Mouse (Mus musculus) embryonic stem cell, embryonic (primary cell): ENCODE measurements around the gene Sema4g.

Source experiments
- CTCF ChIA-PET, 4 experiments: fragments of 300-600 bp in 2 of 4; fragments of 350-600 bp in 2 of 4; sonication (Branson Sonifier 250); formaldehyde crosslinking; loops; one replicate each; lab custom pipeline; 2022; ENCODE audit warnings: inconsistent platforms in 2 of 4; lab: Charles Lee
- POLR2A ChIA-PET, 4 experiments: fragments of 300-600 bp in 2 of 4; fragments of 350-600 bp in 2 of 4; sonication (Branson Sonifier 250); formaldehyde crosslinking; loops; one replicate each; lab custom pipeline; 2022; ENCODE audit warnings: antibody characterized with exemption in 4 of 4, inconsistent platforms in 1 of 4; lab: Charles Lee

The Sema4g gene

DNA sequence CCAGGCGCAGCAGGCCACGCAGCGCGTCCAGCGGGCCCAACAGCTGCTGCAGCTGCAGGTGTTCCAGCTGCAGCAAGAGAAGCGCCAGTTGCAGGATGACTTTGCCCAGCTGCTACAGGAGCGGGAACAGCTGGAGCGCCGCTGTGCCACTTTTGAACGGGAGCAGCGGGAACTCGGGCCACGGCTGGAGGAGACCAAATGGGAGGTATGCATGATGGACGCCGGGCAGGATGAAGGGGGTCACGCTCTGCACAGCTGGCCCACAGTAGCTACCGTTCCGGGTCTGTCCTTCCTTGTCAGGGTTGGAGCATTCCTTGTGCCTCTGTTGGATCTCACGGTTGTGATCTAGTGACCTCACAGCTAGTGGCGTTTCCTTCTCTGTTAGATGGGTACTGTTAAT is 35.9 kb downstream of the Sema4g start:
- CTCF ChIA-PET, result interaction anchor here in 3 of 4 experiments (0.6 to 16.0 kb wide), 14 partner anchors 9 to 249 kb away, joined by 3 to 523 read pairs (median 4); partner anchors contain the start of genes Sfxn3 (in 2 of the 3), Kazald1 (in 1 of the 3), Lzts2 (in 1 of the 3) and Mrpl43 (in 1 of the 3)
- POLR2A ChIA-PET, result interaction anchor here (0.6 to 10.9 kb wide), 17 partner anchors 9 to 493 kb away, joined by 3 to 152 read pairs (median 5); partner anchors contain the start of genes Lzts2 (in 3 of the 4), Mrpl43 (in 2 of the 4), Sfxn3 (in 2 of the 4) and Kazald1 (in 1 of the 4)

DNA sequence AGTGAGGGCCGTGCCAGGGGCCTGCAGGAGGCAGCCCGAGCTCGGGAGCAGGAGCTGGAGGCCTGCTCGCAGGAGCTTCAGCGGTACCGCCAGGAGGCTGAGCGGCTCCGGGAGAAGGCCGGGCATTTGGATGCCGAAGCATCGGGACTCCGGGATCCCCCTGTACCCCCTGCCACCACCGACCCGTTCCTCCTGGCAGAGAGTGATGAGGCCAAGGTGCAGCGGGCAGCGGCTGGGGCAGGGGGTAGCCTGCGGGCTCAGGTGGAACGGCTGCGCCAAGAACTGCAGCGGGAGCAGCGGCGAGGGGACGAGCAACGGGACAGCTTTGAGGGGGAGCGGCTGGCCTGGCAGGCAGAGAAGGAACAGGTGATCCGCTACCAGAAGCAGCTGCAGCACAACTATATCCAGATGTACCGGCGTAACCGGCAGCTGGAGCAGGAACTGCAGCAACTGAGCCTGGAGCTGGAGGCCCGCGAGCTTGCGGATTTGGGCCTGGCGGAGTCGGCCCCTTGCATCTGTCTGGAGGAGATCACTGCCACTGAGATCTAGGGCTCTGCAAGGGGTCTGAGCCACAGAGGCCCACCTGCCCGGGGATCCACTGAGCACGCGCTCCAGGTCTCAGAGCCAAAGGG is 37.2 kb downstream of the Sema4g start:
- POLR2A ChIA-PET, result interaction anchor here in 3 of 4 experiments (1.0 to 10.9 kb wide), 13 partner anchors 10 to 119 kb away, joined by 3 to 152 read pairs (median 6); partner anchors contain the start of genes Lzts2 (in 2 of the 3), Twnk (in 2 of the 3), Kazald1 (in 1 of the 3) and Mrpl43 (in 1 of the 3)
- CTCF ChIA-PET, result interaction anchor here (0.6 to 16.0 kb wide), 10 partner anchors 9 to 151 kb away, joined by 3 to 523 read pairs (median 4); partner anchors contain the start of genes Lzts2 (in 2 of the 4), Mrpl43 (in 2 of the 4), Sfxn3 (in 2 of the 4) and Twnk (in 2 of the 4)

DNA sequence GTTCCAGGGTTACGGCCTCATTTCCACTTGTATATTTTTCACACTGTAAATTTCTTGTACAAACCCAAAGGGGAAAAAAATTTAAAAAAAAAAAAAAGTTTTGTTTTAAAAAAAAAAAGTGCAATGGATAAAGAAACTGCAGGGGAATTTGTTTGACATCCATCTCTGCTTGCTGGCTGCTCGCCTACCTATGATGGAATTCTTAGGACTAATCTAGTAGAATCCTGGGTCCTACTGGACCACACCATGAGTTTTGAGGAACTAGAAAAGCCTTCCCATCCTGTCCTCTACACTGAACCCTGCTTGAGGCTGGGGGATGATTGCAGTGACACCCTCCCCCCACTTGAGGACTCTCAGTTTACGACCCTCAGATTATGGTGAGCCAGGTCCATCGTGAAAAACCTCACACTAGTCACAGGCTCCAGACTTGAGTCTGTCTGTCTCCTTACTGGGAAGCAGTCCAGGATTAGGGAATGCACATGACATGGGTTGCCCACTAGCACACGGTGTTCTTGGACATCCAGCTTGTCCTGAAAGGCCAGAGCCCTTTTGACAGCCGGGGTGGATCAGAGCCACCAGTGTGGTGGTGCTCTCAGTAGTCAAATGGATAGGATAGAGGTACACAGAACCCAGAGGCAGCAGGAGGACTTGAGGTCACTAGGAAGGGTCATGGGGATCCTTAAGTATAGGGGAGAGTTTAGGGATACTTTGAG is 38.2 kb downstream of the Sema4g start:
- POLR2A ChIA-PET, result interaction anchor here in 3 of 4 experiments (0.6 to 10.9 kb wide), 17 partner anchors 10 to 449 kb away, joined by 3 to 152 read pairs (median 4); partner anchors contain the start of genes Lzts2 (in 2 of the 3), Twnk (in 2 of the 3), Kazald1 (in 1 of the 3) and Mrpl43 (in 1 of the 3)
- CTCF ChIA-PET, result interaction anchor here (0.5 to 16.0 kb wide), 11 partner anchors 10 to 831 kb away, joined by 3 to 523 read pairs (median 7); partner anchors contain the start of genes Lzts2 (in 3 of the 4), Mrpl43 (in 2 of the 4), Sfxn3 (in 2 of the 4) and Twnk (in 2 of the 4)

DNA sequence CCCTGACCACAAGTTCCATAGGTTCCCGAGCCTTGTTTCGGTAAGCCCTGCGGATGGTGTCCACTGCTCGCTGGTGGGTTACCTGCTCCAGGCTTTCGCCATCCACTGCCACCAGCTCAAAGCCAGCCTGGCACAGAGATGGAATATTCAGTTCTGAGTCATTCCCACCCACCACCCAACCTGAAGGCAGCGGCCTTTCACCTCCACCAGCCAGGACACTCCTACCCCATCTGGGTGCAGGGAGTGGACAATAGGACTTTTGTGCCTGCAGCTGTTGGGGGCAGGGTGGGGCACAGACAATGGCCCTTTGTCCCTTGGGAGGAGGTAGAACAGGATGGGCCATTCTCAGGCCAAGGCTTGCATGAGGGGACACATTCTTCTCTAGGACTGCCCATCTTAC is 38.9 kb downstream of the Sema4g start:
- CTCF ChIA-PET, result interaction anchor here (0.7 to 16.0 kb wide), 13 partner anchors 9 to 273 kb away, joined by 3 to 523 read pairs (median 5); partner anchors contain the start of genes Lzts2 (in 3 of the 4), Mrpl43 (in 2 of the 4), Sfxn3 (in 2 of the 4) and Twnk (in 2 of the 4)
- POLR2A ChIA-PET, result interaction anchor here in 3 of 4 experiments (0.5 to 10.9 kb wide), 13 partner anchors 9 to 1369 kb away, joined by 3 to 152 read pairs (median 4); partner anchors contain the start of genes Lzts2 (in 2 of the 3), Mrpl43 (in 1 of the 3), Sema4g (in 1 of the 3) and Twnk (in 1 of the 3)

DNA sequence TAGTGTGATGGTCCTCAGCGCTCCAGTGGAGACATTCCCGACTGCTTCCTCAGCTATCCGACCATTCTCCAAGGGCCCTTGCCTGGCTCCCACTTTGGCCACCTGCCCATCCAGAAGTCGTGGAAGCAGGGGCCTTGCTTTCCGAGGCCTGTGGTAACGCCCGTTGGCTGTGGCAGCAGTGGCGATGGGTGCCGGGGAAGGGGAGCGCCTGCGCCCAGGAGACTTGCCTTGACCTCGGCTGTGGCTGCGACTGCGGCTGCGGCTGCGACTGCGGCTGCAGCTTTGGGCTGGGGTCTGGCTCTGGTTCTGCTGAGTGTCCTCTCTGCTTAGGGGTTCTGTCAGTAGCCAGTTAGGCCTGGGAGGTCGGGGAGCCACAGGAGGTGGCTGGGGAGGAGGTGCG is 39.8 kb downstream of the Sema4g start:
- ChIA-PET POLR2A (interaction anchor here in 3 of 4 experiments (0.8 to 10.9 kb wide), 14 partner anchors 9 to 450 kb away, joined by 3 to 152 read pairs (median 4); partner anchors contain the start of genes Lzts2 (in 2 of the 3), Twnk (in 2 of the 3), Mrpl43 (in 1 of the 3) and Sema4g (in 1 of the 3)), CTCF (interaction anchor here (0.6 to 16.0 kb wide), 20 partner anchors 8 to 697 kb away, joined by 3 to 523 read pairs (median 6); partner anchors contain the start of genes Lzts2 (in 3 of the 4), Mrpl43 (in 2 of the 4), Sfxn3 (in 2 of the 4) and Twnk (in 2 of the 4))

DNA sequence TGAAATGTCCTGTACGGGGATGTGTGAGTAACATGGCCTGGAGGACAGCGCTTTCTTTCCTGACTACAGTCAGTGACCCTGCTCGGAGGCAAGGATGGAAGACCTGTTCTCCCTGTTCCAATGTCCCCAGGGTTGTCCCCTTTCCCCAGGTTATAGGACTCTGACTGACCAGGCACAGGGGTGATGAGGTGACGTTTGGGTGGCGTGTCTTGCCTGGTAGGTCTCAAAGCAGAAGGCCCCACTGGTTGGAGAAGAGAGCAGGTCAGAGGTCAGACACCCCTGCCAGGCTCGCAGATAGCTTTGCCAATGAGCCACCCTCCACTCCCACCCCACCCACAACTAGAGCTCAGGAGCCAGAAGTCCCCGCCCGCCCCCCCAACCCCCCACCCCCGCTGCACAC is 40.7 kb downstream of the Sema4g start:
- ChIA-PET CTCF (interaction anchor here (0.5 to 16.0 kb wide), 86 partner anchors 9 to 665 kb away, joined by 3 to 523 read pairs (median 8); partner anchors contain the start of genes Lzts2 (in 4 of the 4), Sfxn3 (in 4 of the 4), Kazald1 (in 3 of the 4) and Mrpl43 (in 3 of the 4)), POLR2A (interaction anchor here in 3 of 4 experiments (1.0 to 10.9 kb wide), 15 partner anchors 12 to 56 kb away, joined by 3 to 152 read pairs (median 9); partner anchors contain the start of genes Kazald1 (in 2 of the 3), Lzts2 (in 2 of the 3), Sfxn3 (in 2 of the 3) and Mrpl43 (in 1 of the 3))

DNA sequence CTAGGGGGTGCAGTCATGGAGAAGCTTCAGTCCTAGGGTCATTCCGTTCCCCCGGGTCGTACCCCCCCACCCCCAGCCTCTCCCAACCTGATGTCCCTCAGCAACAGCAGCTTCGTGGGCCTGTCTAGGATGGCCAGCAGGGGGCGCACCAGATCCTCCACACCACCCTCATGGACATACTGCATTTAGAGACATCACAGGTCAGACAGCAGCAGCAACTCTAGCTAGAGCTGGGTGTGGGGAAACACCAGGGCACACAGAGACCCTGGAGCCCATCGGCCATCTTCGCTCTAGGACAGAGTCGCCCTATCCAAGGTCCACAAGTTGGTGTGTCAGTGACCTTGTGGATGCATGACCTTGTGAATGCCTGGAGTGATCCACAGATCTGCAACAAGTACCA is 41.2 kb downstream of the Sema4g start:
- POLR2A ChIA-PET, result interaction anchor here in 3 of 4 experiments (0.6 to 10.9 kb wide), 19 partner anchors 9 to 966 kb away, joined by 3 to 152 read pairs (median 8); partner anchors contain the start of genes Kazald1 (in 2 of the 3), Lzts2 (in 2 of the 3), Sfxn3 (in 2 of the 3) and Mrpl43 (in 1 of the 3)
- CTCF ChIA-PET, result interaction anchor here (0.6 to 16.0 kb wide), 107 partner anchors 8 to 1375 kb away, joined by 3 to 523 read pairs (median 8); partner anchors contain the start of genes Lzts2 (in 4 of the 4), Pdzd7 (in 4 of the 4), Sfxn3 (in 4 of the 4) and Kazald1 (in 3 of the 4)

DNA sequence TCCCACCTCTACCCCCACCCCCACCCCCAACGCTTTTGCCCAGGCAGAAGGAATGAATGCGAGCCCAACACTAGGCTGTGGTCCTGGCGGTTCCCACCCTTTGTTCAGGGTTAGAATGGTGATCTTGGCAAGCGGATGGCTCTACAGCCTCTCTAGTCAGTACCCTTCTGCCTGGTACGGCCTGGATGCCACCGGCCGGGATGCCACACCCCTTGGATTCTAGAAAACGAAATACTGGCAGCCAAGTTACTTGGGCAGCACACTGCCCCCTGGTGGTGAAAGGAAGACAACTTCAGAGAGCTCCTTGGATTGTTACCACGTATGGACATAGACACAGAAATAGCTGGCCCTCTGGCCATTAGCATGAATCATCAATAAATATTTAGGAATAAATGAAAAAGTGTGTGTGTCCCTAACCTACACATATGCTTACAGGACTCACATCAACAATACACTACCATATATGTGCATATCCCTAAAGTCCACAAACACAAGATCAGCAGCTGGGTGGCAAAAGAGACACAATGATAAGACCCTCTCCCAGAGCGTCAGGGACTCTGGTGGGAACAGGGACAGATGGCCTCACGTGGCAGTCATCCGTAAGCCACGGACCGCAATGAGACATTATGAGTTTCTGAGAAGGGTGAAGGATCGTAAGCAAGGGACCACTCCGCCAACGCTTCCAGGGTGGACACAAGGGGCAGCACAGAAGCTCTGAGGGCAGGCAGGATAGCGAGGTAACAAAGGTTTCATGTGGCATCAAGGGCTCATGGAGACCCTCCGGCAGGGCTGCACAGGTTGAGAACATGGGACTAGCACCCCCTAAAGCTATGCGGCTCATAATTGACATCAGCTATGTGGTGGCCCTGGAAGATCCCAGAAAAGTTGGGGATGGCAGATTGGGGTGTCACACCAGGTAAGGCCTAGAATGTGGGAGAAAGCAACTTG is 42.1 kb downstream of the Sema4g start:
- CTCF ChIA-PET, result interaction anchor here (0.6 to 16.0 kb wide), 192 partner anchors 8 to 623 kb away, joined by 3 to 523 read pairs (median 5); partner anchors contain the start of genes Lzts2 (in 4 of the 4), Pdzd7 (in 4 of the 4), Sfxn3 (in 4 of the 4) and Twnk (in 4 of the 4)
- POLR2A ChIA-PET, result interaction anchor here in 3 of 4 experiments (0.6 to 10.9 kb wide), 35 partner anchors 10 to 468 kb away, joined by 3 to 152 read pairs (median 4); partner anchors contain the start of genes Kazald1 (in 3 of the 3), Lzts2 (in 2 of the 3), Mrpl43 (in 2 of the 3) and Sfxn3 (in 2 of the 3)

DNA sequence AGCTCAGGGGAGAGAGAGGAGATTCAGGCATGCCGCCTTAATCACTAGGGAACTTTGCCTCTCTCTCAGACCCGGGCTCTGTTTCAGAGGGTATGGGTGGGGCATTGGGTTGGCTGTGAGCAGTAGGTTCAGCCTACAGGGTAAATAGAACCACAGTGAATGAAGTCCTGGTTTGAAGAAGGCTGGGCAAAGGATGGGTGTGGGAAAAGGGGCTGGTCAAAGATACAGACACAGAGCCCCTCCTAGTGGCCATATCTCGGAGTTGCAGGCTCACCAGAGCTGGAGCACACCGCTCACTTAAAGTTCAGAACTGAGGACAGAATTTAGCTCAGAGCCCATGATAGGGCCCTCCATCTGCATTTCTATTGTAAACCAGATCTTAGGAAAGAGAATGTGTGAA is 42.9 kb downstream of the Sema4g start:
- CTCF ChIA-PET, result interaction anchor here (0.6 to 16.0 kb wide), 104 partner anchors 8 to 613 kb away, joined by 3 to 523 read pairs (median 7); partner anchors contain the start of genes Lzts2 (in 4 of the 4), Pdzd7 (in 4 of the 4), Sfxn3 (in 4 of the 4) and Kazald1 (in 3 of the 4)
- POLR2A ChIA-PET, result interaction anchor here in 3 of 4 experiments (1.0 to 10.9 kb wide), 22 partner anchors 10 to 469 kb away, joined by 3 to 152 read pairs (median 8); partner anchors contain the start of genes Kazald1 (in 2 of the 3), Lzts2 (in 2 of the 3), Mrpl43 (in 2 of the 3) and Sfxn3 (in 2 of the 3)

DNA sequence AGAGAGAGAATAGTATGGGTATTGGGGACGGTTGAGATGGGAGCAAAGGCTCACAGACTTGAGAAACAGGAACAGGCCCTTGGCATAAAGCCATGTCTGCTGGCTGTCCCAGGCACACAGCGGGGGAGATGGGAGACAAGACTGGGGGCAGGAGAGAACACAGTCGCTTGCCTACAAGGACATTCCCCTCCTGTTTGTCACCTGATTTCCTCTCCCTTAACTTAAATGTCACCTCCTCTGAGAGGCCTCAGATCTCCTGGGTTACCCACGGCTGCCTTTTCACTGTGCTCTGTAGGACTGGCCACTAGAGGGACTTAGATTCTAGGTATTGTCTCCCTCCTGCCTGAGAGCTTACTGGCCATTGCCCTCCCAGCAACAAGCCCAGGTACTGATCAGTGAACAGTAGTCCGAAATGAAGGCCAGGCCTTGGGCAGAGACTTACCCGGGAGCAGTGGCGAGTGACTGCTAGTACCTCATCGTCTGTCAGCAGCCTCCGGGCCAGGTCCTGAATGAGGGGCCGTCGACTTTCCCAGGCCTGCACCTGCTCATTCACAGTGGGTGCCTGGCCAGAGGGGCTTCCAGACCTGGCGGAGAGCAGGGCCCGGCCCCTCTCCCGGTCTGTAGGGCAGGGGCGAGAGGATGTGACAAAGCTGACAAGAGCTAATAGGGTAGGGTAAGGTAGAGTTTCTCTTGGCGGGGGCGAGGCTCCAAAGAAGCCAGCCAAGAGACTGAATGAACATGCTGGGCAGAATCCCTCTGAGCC is 43.9 kb downstream of the Sema4g start:
- ChIA-PET POLR2A (interaction anchor here in 3 of 4 experiments (0.6 to 10.9 kb wide), 7 partner anchors 12 to 42 kb away, joined by 3 to 152 read pairs (median 3); partner anchors contain the start of genes Sfxn3 (in 2 of the 3), Kazald1 (in 1 of the 3) and Lzts2 (in 1 of the 3)), CTCF (interaction anchor here (0.6 to 16.0 kb wide), 41 partner anchors 9 to 1994 kb away, joined by 3 to 523 read pairs (median 10); partner anchors contain the start of genes Kazald1 (in 3 of the 4), Lzts2 (in 3 of the 4), Mrpl43 (in 3 of the 4) and Pdzd7 (in 3 of the 4))

DNA sequence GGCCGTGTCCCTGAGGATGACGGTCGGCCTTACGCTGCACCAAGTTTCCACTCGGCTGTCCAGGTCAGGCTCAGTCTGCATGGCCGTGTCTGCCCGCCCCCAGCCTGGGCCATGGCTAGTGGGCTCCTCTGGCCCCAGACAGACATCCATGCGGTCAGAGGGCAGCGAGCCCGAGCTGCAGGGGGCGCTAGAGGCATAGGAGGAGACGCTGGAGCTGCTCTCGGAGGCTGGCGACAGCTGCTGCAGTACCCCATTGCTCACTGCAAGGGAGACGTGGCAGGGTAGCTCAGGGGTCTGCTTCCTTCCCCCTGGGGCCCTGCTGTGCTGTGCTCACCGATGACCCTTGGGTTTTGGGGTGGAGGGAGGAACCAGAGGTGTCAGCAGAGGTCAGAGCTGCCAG is 48.0 kb downstream of the Sema4g start:
- CTCF ChIA-PET, result interaction anchor here (0.5 to 16.0 kb wide), 69 partner anchors 9 to 842 kb away, joined by 3 to 523 read pairs (median 4); partner anchors contain the start of genes Sfxn3 (in 4 of the 4), Kazald1 (in 2 of the 4), Lzts2 (in 2 of the 4) and Pdzd7 (in 2 of the 4)
- POLR2A ChIA-PET, result interaction anchor here (0.5 to 3.8 kb wide), 23 partner anchors 8 to 354 kb away, joined by 3 to 33 read pairs (median 3); partner anchors contain the start of genes Kazald1 (in 4 of the 4), Sfxn3 (in 2 of the 4), Lzts2 (in 1 of the 4) and Mrpl43 (in 1 of the 4)

DNA sequence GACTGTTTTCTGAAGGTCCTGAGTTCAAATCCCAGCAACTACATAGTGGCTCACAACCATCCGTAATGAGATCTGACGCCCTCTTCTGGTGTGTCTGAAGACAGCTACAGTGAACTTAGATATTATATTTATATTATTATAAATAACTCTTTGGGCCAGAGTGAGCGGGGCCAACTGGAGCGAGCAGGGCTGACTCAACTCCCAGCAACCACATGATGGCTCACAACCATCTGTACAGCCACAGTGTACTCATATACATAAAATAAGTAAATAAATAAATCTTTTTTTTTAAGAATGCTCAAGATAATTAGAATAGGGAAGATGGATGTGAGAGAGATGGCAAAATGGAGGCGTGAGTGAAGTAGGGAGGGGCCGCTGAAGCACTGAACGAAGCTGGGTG is 49.3 kb downstream of the Sema4g start:
- CTCF ChIA-PET, result interaction anchor here in 3 of 4 experiments (0.5 to 16.0 kb wide), 21 partner anchors 8 to 294 kb away, joined by 3 to 523 read pairs (median 8); partner anchors contain the start of genes Kazald1 (in 2 of the 3), Pdzd7 (in 2 of the 3), Sfxn3 (in 2 of the 3) and Lzts2 (in 1 of the 3)
- POLR2A ChIA-PET, result interaction anchor here in 2 of 4 experiments (0.6 to 3.8 kb wide), 12 partner anchors 9 to 111 kb away, joined by 3 to 33 read pairs (median 6); partner anchors contain the start of genes Sfxn3 (in 2 of the 2), Kazald1 (in 1 of the 2) and Pdzd7 (in 1 of the 2)

DNA sequence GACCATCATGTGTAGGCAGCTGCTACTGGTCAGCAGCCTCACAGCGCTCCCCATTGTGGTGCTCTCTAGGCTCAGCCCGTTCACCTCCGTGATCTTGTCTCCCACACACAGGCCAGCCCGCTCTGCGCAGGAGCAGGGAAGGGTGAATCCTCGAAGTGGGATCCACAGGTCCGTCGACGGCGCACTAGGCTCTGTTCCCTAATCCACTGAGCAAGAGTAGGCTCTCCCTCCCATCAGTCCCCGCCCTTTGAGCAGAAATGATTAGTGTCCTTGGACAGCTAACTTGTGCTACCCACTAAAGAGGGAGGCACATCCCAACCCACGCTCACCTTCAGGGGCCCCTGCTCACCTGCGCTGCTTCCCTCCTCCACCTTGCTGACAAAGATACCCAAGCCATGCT is 51.3 kb downstream of the Sema4g start:
- ChIA-PET CTCF (interaction anchor here (0.6 to 15.3 kb wide), 6 partner anchors 8 to 121 kb away, joined by 4 to 273 read pairs (median 30); no protein-coding TSS in a partner anchor), POLR2A (interaction anchor here in 2 of 4 experiments (1.0 to 3.8 kb wide), 2 partner anchors 36 to 51 kb away, joined by 3 to 21 read pairs; partner anchors contain the start of genes Kazald1 (in 1 of the 2) and Sema4g (in 1 of the 2))
